19 mouse cellular contexts compared by ENCODE assay signal in genomic region chr9:57748831-57749230, GRCm38 (mm10). TPM values are rescaled to one million over a fixed set of nuclear protein-coding genes. Genes with fewer than 3 reads are reported as not detected.
A peak's percentile ranks its signal among the peaks of the same experiment; 100 is the strongest.
DNase-seq lines count a peak whose midpoint lies in the region; ATAC-seq and TF ChIP-seq lines count a peak whose summit lies in the region.
"Had no signal": no experiment of that assay in that cellular context is flagged by ENCODE, and none has a peak within 500 bp of the region (broad histone marks: within the 10 kb centered on the region; RNA-seq: fewer than 3 reads in every experiment).

No protein-coding gene starts in this region.

- peaks cover 17% of the 10 kb centered on the region for H3K4me1 ChIP-seq in cerebellum, adult 2 months (ENCODE audit: control insufficient read depth, insufficient read depth, low read length)
- H3K4me1 ChIP-seq in kidney, adult 2 months (ENCODE audit: control insufficient read depth, insufficient read depth, low read length), result peaks cover 21% of the 10 kb centered on the region; the same call in 1 of the 2 replicates
- H3K4me1 ChIP-seq in kidney, embryonic 15.5 days, result no peaks in the 10 kb centered on the region
- no peaks in the 10 kb centered on the region for H3K4me1 ChIP-seq in liver, embryonic 13.5 days (replicated peaks)
- H3K4me1 ChIP-seq: hindbrain, embryonic 13.5 days; limb, embryonic 12.5 days had no signal

- no peak for DNase-seq in cerebellum, adult 2 months
- peak; percentile 85 for DNase-seq in kidney, adult 2 months
- peak; percentile 70 to 79 for DNase-seq in kidney, adult 8-10 months
- DNase-seq in liver, embryonic 13.5 days, result no peak
- no peak for DNase-seq in spleen, postnatal 10 days (ENCODE audit: low spot score in 2 of 2)
- no peak for DNase-seq in adrenal gland, adult (ENCODE audit: inconsistent age in 2 of 2, low spot score in 1 of 2)
- DNase-seq: adrenal gland, postnatal 14 days; layer of hippocampus, adult 9-11 months; lung, adult 18-20 months; lung, postnatal 14 days; right cerebral cortex, postnatal 25 days had no signal

- H3K27me3 ChIP-seq in cerebellum, adult 2 months (ENCODE audit: control insufficient read depth, insufficient read depth, low read length), result no peaks in the 10 kb centered on the region
- H3K27me3 ChIP-seq in kidney, adult 2 months (replicated peaks; ENCODE audit: control insufficient read depth, insufficient read depth, low read length), result no peaks in the 10 kb centered on the region
- H3K27me3 ChIP-seq in kidney, embryonic 15.5 days, result no peaks in the 10 kb centered on the region
- H3K27me3 ChIP-seq in liver, embryonic 13.5 days, result no peaks in the 10 kb centered on the region
- H3K27me3 ChIP-seq: hindbrain, embryonic 13.5 days; limb, embryonic 12.5 days; megakaryocyte, embryonic 14.5 days; Patski had no signal

- WGBS in cerebellum, adult 2 months, result 4% methylated on average over 1 of the region's 1 CpGs
- WGBS in kidney, adult 2 months, result 23% methylated on average over 1 of the region's 1 CpGs
- 50% methylated on average over 1 of the region's 1 CpGs for WGBS in kidney, embryonic 15.5 days
- WGBS in liver, embryonic 13.5 days (ENCODE audit: insufficient replicate concordance), result 84% methylated on average over 1 of the region's 1 CpGs

- no peak overlapping the region for H3K4me3 ChIP-seq in cerebellum, adult 2 months (replicated peaks; ENCODE audit: insufficient read depth, low read depth, low read length)
- no peak overlapping the region for H3K4me3 ChIP-seq in kidney, adult 2 months (ENCODE audit: insufficient read depth, low read depth, low read length)
- H3K4me3 ChIP-seq in kidney, embryonic 15.5 days (replicated peaks), result no peak overlapping the region
- H3K4me3 ChIP-seq in liver, embryonic 13.5 days (replicated peaks), result no peak overlapping the region
- H3K4me3 ChIP-seq: hindbrain, embryonic 13.5 days; limb, embryonic 12.5 days; megakaryocyte, embryonic 14.5 days had no signal

- no peak for TF ChIP-seq POLR2A in cerebellum, adult 2 months (IDR thresholded peaks at IDR 0.05; ENCODE audit: borderline replicate concordance, insufficient read depth, low read length)
- TF ChIP-seq POLR2A in kidney, adult 2 months (IDR thresholded peaks at IDR 0.05; ENCODE audit: low read depth, low read length), result no peak

- H3K4me2 ChIP-seq in kidney, embryonic 15.5 days, result no peak overlapping the region
- no peak overlapping the region for H3K4me2 ChIP-seq in liver, embryonic 13.5 days
- H3K4me2 ChIP-seq: heart, embryonic 11.5 days; hindbrain, embryonic 13.5 days; limb, embryonic 12.5 days had no signal

- peak overlapping the region; percentile 61 for H3K27ac ChIP-seq in cerebellum, adult 2 months (ENCODE audit: insufficient read depth, low read length)
- peak overlapping the region; percentile 65 for H3K27ac ChIP-seq in kidney, adult 2 months (ENCODE audit: insufficient read depth, low read depth, low read length)
- no peak overlapping the region for H3K27ac ChIP-seq in kidney, embryonic 15.5 days
- 0 out of 2 replicates have a peak overlapping the region, but pooled peaks have one; percentile 24 for H3K27ac ChIP-seq in liver, embryonic 13.5 days
- H3K27ac ChIP-seq: hindbrain, embryonic 13.5 days; limb, embryonic 12.5 days had no signal

- no peak for TF ChIP-seq CTCF in cerebellum, adult 2 months (IDR thresholded peaks at IDR 0.05; ENCODE audit: borderline replicate concordance, insufficient read depth, low read depth, low read length)
- TF ChIP-seq CTCF in kidney, adult 2 months (conservative IDR thresholded peaks at IDR 0.05; ENCODE audit: insufficient read depth, insufficient read length, low read depth, low read length), result no peak

- H3K9me3 ChIP-seq in kidney, embryonic 15.5 days (replicated peaks), result no peaks in the 10 kb centered on the region
- H3K9me3 ChIP-seq in liver, embryonic 13.5 days (replicated peaks), result no peaks in the 10 kb centered on the region
- H3K9me3 ChIP-seq: hindbrain, embryonic 13.5 days; limb, embryonic 12.5 days had no signal

- H3K36me3 ChIP-seq in kidney, adult 2 months (ENCODE audit: control insufficient read depth, insufficient read depth, low read length), result peaks cover 16% of the 10 kb centered on the region
- H3K36me3 ChIP-seq in kidney, embryonic 15.5 days, result peaks cover 99% of the 10 kb centered on the region
- H3K36me3 ChIP-seq in liver, embryonic 13.5 days, result peaks cover 99% of the 10 kb centered on the region

- no peak overlapping the region for H3K9ac ChIP-seq in kidney, embryonic 15.5 days
- no peak overlapping the region for H3K9ac ChIP-seq in liver, embryonic 13.5 days
- H3K9ac ChIP-seq: limb, embryonic 12.5 days had no signal

- ATAC-seq in cerebellum, adult (ENCODE audit: insufficient number of reproducible peaks, low FRiP score, low TSS enrichment), result no peak
- no peak for ATAC-seq in kidney, embryonic 15.5 days (replicated peaks; ENCODE audit: low FRiP score)
- ATAC-seq in liver, embryonic 13.5 days (ENCODE audit: low read depth), result no peak
- ATAC-seq: midbrain, embryonic 16.5 days; Patski had no signal

RNA-seq across cellular contexts. Expression of gene Clk3, which starts 16.8 kb away (rescaled TPM):
- 144 TPM in 2 replicates for polyA plus RNA-seq in cerebellum, adult 2 months (2012; rRNA removed)
- polyA plus RNA-seq in kidney, adult 2 months (2012; rRNA removed), result 71.1 and 81.0 TPM in 2 replicates
- 71.0 and 71.8 TPM in 2 replicates for polyA plus RNA-seq in kidney, embryonic 15.5 days (2015; fragmentation: Nextera tagmentation; extraction: Ambion mirVana)
- 86.2 and 97.4 TPM in 2 replicates for polyA plus RNA-seq in liver, embryonic 13.5 days (2015; fragmentation: Nextera tagmentation; extraction: Ambion mirVana)

RNA-seq across cellular contexts. Expression of gene Edc3, which starts 40.5 kb away (rescaled TPM):
- 16.1 TPM in 2 replicates for polyA plus RNA-seq in cerebellum, adult 2 months (2012; rRNA removed)
- 7.9 and 8.4 TPM in 2 replicates for polyA plus RNA-seq in kidney, adult 2 months (2012; rRNA removed)
- polyA plus RNA-seq in kidney, embryonic 15.5 days (2015; fragmentation: Nextera tagmentation; extraction: Ambion mirVana), result 33.6 and 34.4 TPM in 2 replicates
- polyA plus RNA-seq in liver, embryonic 13.5 days (2015; fragmentation: Nextera tagmentation; extraction: Ambion mirVana), result 16.7 and 18.4 TPM in 2 replicates

Comparison
In these comparisons a context has a peak if more than half of its experiments do, and no peak if none do; other contexts are left out.
1. DNase-seq: peak in kidney, adult 2 months (single experiment) and kidney, adult 8-10 months (2 of 2); none in cerebellum, adult 2 months (0 of 2), liver, embryonic 13.5 days (single experiment), spleen, postnatal 10 days (0 of 2) and adrenal gland, adult (0 of 2).